Mouse (Mus musculus): ENCODE results near the gene Zbtb38. TPM values are rescaled to one million over a fixed set of nuclear protein-coding genes. Genes with fewer than 3 reads are reported as not detected.
"Not testable (repeated sequence)": the region's sequence is repeated elsewhere in the genome, so short reads cannot be mapped to it uniquely, and the experiment has no call there.

The Zbtb38 gene
- total RNA-seq, 2 experiments from 2014 or later, result 60.0 to 97.3 TPM

DNA sequence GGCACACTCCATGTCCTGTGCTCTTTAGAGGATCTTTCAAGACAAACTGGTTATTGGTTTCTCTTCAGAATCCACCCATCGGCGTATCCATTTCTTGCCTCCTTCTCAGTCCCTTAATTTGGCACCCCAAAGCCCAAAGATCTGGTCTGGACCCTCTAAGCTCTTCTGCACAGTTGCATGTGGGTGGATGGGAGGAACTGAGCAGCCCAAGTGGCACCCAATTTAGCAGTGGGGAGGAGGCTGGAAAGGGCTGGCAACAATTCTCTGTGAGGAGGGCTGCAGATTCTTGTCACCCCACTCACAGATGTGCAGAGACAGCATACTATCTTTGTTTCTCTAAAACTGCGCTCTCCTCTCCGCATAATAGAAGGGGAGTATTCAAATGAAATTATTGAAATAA is 103.3 kb downstream of the Zbtb38 start:
- DNase-seq (ENCODE audit: low spot score in 2 of 2), result no peak

DNA sequence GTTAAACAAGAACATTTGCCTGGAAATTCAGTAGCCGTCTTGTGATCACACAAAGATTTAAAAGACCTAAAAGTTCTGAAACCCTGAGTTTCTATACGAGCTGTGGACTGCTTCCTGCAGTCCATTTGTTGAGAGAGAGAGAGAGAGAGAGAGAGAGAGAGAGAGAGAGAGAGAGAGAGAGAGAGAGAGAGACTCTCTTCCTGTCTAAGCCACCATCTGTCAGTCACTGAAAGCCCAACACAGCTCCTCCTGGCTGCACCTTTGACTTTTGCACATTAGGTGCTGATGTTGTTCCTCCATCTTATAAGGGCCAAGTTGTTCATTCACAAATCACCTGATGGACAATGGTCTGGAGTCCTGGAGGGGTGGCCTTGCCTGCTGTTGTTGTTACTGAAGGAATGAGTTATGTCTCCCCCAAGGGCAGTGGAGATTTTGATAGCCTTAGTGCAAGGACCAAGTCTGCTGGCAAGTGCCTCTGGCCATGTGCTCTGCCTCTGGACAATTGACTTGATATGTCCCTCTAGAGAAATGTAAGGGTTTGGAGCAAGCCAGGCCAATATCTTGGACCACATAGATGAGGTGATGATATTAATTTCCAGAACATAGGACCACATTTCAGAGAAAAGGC is 105.8 kb downstream of the Zbtb38 start:
- no peak for DNase-seq (ENCODE audit: low spot score in 2 of 2)

DNA sequence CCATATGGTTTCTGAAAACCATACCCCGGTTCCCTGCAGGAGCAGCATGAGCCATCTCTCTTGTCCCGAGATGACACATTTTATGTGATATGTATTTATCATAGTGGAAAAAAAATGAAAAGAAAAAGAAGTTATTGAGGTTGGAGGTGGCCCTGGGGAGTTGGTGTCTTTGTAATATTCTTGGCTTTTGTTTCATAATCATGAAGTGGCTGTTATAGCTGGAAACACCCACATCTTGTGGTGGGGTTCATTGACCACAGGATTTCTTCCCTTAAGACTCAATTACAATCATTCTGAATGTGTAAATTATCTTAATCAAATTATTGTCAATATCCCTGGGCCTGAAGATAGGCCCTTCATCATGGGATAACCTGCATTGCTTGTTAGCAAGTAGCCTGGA is 107.8 kb downstream of the Zbtb38 start:
- DNase-seq (ENCODE audit: low spot score in 2 of 2), result no peak

DNA sequence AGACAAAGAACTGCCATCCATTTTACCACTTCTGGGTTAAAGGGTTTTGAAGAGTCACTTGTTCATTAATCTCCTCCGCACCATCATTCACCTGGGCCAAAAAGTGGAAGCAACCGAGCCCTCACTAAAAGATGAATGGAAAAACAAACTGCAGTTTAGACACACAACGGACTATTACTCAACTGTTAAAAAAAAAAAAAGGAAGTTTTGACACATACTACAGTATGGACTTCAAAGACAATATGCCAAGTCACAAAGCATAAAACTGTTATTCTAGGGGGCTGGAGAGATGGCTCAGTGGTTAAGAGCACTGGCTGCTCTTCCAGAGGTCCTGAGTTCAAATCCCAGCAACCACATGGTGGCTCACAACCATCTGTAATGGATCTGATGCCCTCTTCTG is 108.6 kb downstream of the Zbtb38 start:
- not testable (repeated sequence) for DNase-seq (ENCODE audit: low spot score in 2 of 2)

DNA sequence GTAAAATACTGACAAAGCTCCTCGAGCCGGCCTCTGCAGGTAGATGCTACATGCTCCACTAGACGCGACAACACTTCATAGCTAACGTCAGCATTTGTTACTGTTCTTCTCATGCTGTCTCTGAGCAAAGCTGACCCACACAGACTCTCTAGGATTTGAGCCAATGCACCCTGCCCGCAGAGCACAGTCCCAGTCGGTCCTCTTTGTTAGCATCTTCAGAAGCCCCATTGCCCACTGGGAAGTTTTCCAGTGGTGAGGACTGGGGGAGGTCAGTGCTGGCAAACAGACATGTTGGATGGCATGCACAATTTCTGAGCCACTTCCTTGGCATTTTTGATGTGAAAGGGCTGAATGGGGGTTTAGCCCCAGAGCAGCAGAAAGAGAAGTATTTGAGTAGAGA is 113.2 kb downstream of the Zbtb38 start:
- DNase-seq (ENCODE audit: low spot score in 2 of 2), result no peak

DNA sequence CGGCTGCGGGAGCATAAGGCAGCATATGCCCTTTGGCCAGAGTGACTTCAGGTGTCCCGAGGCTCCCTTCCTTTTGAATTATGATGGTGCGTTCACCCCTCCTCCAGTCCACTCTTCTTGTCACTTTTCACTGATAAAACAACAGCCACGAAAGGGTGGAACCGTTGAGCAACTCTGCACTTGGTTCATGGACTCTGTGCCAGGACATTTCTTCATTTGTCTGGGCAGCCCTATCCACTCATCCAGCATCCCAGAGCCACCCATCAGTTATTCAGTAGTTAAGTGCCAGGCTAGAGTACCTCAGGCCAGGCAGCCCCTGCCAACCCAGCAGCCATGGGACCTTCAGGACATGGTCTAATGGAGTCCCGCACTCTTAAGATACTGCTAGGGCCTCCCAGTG is 114.1 kb downstream of the Zbtb38 start:
- no peak for DNase-seq (ENCODE audit: low spot score in 2 of 2)

DNA sequence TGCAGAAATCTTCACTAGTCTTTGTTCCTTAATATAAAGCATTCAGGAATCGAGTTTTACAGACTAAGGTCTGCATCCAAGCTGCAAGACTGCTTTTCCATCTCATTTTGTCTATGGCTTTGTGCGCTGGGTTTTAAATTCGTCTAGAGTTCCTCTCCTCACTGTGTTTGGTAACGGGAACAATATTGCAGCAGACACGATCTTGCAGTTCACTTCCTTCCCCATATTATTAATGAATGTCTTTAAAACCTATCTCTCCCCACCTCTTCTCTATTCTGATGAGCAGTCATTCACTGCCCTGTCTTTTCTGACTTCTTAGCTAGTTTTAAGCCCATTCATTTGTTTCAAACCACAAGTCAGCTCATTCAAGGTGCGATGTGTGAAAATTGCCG is 115.5 kb downstream of the Zbtb38 start:
- no peak for DNase-seq (ENCODE audit: low spot score in 2 of 2)

DNA sequence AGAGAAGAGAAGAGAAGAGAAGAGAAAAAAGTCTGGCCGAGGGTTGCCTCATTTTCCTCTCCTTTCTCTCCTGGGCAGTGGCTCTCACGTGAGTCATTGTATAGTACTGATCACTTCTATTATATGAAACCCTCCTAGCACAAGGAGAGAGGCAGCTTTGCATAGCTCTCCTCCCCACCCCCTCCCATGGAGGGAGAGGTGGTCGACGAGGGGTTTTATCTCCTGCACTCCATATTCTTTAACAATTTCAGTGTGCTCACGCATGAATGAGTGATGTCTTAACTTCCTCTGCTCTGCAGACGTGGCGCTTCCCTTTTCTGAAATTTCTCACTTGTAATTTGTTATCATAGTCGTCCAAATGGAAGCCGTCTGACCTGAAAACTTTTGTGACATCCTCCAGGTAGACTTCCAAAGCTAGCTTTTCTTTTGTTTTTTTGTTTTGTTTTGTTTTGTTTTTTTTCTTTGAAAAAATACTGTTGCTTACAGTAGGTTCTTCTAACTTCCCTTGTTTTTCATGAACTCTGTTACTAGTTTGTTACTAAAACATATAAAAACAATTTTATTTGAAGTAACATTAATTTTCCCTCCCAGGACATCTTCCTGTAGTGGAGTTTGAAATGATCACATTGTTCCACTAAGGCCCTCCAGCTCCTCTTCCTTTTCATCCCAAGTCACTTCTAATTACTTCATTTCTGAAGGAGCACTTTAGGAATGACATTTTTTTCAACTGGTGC is 116.0 kb downstream of the Zbtb38 start:
- DNase-seq (ENCODE audit: low spot score in 2 of 2), result no peak

DNA sequence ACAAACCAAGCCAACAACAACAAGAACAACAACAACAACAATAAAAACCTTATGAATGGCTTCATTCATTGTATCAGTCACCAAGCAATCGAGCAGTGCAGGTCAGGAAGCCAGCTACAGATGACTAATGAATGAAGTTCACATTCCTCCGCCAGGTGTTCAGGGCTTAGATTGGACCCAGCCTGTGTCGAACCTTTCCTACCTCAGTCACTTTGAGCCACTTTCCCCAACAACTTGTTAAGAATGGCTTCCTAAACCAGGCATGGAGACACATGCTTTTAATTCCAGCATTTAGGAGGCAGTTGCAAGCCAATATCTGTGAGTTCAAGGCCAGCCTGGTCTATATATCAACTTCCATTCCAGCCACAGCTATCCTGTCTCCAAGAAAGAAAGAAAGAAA is 116.7 kb downstream of the Zbtb38 start:
- DNase-seq (ENCODE audit: low spot score in 2 of 2), result no peak

DNA sequence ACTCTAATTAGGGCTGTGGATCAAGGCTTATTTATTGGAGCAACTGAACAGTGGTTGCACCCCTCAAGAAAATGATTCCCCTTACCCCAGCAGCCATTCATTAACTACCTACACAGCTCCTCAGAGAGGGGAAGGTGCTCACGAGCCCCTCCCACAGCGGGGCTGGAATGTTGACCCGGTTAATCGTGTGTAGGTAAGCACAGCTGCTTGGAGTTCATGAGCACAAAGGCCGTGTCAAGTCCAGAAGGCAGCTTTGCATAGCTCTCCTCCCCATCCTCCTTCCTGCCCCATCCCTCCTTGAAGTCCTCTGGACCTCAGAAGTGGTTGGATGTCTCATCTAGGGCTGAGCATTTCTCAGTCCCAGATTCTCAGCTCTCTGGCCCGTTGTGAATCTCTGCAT is 117.5 kb downstream of the Zbtb38 start:
- no peak for DNase-seq (ENCODE audit: low spot score in 2 of 2)

DNA sequence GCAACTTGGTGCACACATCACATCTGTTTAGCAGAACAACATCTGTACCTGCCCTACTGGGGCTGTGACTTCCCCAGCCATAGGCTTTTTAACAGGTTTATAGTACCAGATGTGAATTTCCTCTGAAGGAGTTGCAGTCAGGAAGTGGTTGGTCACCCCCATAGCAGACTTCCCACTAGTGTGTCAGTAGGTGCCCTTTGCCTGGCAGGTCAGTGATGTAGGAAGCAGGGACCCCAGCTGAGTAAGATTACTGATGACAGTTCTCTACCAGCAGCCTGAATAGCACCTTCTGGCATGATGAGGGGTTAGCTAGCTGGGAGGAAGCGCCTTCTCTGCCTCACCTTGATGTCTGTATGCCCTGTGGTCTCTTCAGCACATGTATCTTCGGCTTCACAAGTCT is 118.9 kb downstream of the Zbtb38 start:
- DNase-seq (ENCODE audit: low spot score in 2 of 2), result no peak

Other genes starting within 250 kb of the Zbtb38 start
- under 1 TPM in 1 of 2 experiments, not detected in 1; 0.16 TPM for gene Gm28729, start 227.6 kb downstream of the Zbtb38 start, total RNA-seq (2021)
- 10 to 100 TPM; 12.1 to 15.4 TPM for gene Rasa2, start 121.2 kb downstream of the Zbtb38 start, total RNA-seq (2021)
- gene Pxylp1, start 139.8 kb upstream of the Zbtb38 start, total RNA-seq (2021), result 1 to 10 TPM; 3.7 to 8.1 TPM